Mouse (Mus musculus) activated CD4-positive, CD25-positive, alpha-beta regulatory T cell, adult 4 months (primary cell): ENCODE measurements around the gene Dnajc17. TPM values are rescaled to one million over a fixed set of nuclear protein-coding genes. Genes with fewer than 3 reads are reported as not detected.

ENCODE experiments used
- ATAC-seq: one replicate; pipeline ENCODE4 v1.8.0; 2017
- polyA plus RNA-seq, 2 experiments: library from polyadenylated mRNA; unstranded; fragments of 100-300 nt; shearing (Covaris generic); gene quantifications; one replicate each; pipeline ENCODE4 v1.2.1; 2017

The Dnajc17 gene
- polyA plus RNA-seq, 2 experiments from 2014 or later, result 21.8 to 29.0 TPM

- no peak for ATAC-seq
Measured at GRCm38 (mm10) chr2:119157836-119158235, 50.8 kb downstream of the Dnajc17 start.

GRCm38 (mm10) chr2:119156681-119157572, 51.7 kb downstream of the Dnajc17 start, which contains the start of gene Rmdn3:
Rmdn3 (minus strand) TSS chr2:119157034.
- ATAC-seq, result peak; percentile 95

- ATAC-seq, result peak; percentile 33
Measured at GRCm38 (mm10) chr2:119156081-119156680, 52.4 kb downstream of the Dnajc17 start.

- no peak for ATAC-seq
Measured at GRCm38 (mm10) chr2:119155388-119155787, 53.2 kb downstream of the Dnajc17 start.

GRCm38 (mm10) chr2:119154683-119155082, 53.9 kb downstream of the Dnajc17 start:
- no peak for ATAC-seq

GRCm38 (mm10) chr2:119152255-119152654, 56.3 kb downstream of the Dnajc17 start:
- ATAC-seq, result no peak

GRCm38 (mm10) chr2:119147775-119148174, 60.8 kb downstream of the Dnajc17 start:
- ATAC-seq, result no peak

GRCm38 (mm10) chr2:119147160-119147678, 61.4 kb downstream of the Dnajc17 start:
- no peak for ATAC-seq

GRCm38 (mm10) chr2:119146435-119146834, 62.2 kb downstream of the Dnajc17 start:
- ATAC-seq, result no peak

- ATAC-seq, result no peak
Measured at GRCm38 (mm10) chr2:119145199-119145598, 63.4 kb downstream of the Dnajc17 start.

- no peak for ATAC-seq
Measured at GRCm38 (mm10) chr2:119136346-119136898, 72.2 kb downstream of the Dnajc17 start.

Other genes starting within 250 kb of the Dnajc17 start
- 10 to 100 TPM; 20.5 to 21.3 TPM for gene Ccdc32, start 179.4 kb downstream of the Dnajc17 start, polyA plus RNA-seq
- 1 to 10 TPM; 2.3 to 2.4 TPM for gene Rpusd2, start 174.0 kb downstream of the Dnajc17 start, polyA plus RNA-seq
- 10 to 100 TPM; 17.4 to 18.1 TPM for gene Knl1, start 161.7 kb downstream of the Dnajc17 start, polyA plus RNA-seq
- 10 to 100 TPM in 1 of 2 experiments, 1 to 10 TPM in 1; 9.9 to 12.3 TPM for gene Rad51, start 96.0 kb downstream of the Dnajc17 start, polyA plus RNA-seq
- 10 to 100 TPM; 10.5 to 15.3 TPM for gene Rmdn3, start 51.8 kb downstream of the Dnajc17 start, polyA plus RNA-seq
- not detected for gene Gchfr, start 41.0 kb downstream of the Dnajc17 start, polyA plus RNA-seq
- under 1 TPM; 0.29 to 0.70 TPM for gene Gm14137, start 34.3 kb downstream of the Dnajc17 start, polyA plus RNA-seq
- 10 to 100 TPM; 31.4 to 44.0 TPM for gene Zfyve19, start 178 bp downstream of the Dnajc17 start, polyA plus RNA-seq
- gene Ppp1r14d, start 21.1 kb upstream of the Dnajc17 start, polyA plus RNA-seq, result not detected
- not detected for gene Spint1, start 28.6 kb upstream of the Dnajc17 start, polyA plus RNA-seq
- not detected for gene Rhov, start 62.5 kb upstream of the Dnajc17 start, polyA plus RNA-seq
- gene Vps18, start 79.9 kb upstream of the Dnajc17 start, polyA plus RNA-seq, result 1 to 10 TPM; 4.7 to 7.1 TPM
- not detected for gene Dll4, start 117.0 kb upstream of the Dnajc17 start, polyA plus RNA-seq
- not detected for gene Chac1, start 142.4 kb upstream of the Dnajc17 start, polyA plus RNA-seq